Mouse (Mus musculus): ENCODE results near the gene Cldn12.
A peak's percentile ranks its signal among the peaks of the same experiment; 100 is the strongest.

Cldn12 gene

DNA sequence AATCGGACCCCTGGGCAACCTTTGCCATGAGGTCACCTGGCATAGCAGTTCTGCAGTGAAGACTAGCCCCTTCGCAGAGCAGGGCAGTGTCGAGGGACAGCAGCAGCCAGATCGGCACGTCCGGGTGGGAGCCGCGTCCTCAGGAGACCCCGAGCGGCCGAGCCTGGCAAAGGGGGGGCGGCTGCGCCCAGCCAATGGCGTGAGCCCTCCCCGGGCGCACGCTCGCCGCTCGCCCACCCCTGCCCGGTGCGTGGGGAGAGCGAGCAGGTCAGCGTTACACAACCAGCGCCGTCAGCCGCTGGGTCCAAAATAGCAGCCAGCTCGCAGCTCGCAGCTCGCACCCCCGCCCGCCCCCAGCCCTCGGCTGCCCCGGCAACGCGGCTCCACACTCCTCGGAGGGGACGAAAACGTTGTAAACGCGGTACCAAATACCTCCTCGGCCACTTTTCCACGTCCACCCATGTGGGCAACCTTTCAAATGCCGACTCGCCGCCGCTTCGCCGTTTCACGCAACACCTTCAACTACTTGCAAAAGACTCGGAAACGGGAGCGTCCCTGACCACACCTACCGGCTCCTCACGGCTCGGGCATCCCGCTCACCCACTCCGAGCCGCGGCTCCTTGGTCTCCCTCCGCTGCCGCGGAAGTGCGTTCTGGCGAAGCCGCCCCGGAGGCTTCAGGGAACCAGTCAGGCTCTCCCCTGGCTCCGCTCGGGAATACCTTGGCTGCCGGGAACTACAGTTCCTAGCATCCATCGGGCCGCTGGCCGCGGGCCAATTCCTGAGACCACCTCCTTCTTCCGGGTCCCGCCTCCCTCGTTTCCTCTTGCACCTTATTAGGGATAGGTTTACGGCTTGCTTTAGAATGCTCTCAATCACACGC lies at the start of gene Cldn12:
Gene Cldn12, minus strand, starts transcription at position 763 of the 881 bp plus-strand sequence.
- peak; percentile 38 for DNase-seq (ENCODE audit: low spot score)

- DNase-seq (ENCODE audit: low spot score), result no peak
Observed at GRCm38 (mm10) chr5:5562435-5562834, 47.7 kb upstream of the Cldn12 start.

DNA sequence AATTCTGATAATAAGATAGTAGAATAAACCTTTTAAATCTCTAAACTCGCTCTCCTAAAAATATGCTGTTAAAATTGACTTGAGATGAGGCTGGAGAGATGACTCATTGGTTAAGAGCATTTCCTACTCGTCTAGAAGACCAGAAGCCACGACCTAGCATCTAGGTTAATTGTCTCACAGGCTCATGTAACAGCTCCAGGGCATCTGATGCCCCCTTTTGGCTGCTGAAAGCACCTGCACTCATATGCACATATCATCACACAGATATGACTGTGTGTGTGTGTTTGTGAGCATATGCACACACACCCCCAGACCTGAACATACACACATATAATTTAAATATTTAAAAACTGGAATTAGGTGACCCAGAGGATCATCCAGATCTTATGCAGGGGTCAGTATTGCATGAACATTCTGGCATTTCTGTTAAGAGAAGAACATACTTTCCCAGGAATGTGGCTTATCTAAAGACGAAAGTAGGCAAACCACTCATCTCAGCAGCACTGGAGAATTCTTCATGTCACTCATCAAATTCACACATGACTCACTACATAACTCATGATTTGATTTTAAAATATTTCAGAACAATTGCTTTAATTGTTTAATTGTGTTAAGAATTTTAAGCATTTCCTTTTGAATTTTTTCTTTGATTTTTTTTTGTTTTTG lies 46.4 kb upstream of the Cldn12 start:
- DNase-seq (ENCODE audit: low spot score), result no peak

DNA sequence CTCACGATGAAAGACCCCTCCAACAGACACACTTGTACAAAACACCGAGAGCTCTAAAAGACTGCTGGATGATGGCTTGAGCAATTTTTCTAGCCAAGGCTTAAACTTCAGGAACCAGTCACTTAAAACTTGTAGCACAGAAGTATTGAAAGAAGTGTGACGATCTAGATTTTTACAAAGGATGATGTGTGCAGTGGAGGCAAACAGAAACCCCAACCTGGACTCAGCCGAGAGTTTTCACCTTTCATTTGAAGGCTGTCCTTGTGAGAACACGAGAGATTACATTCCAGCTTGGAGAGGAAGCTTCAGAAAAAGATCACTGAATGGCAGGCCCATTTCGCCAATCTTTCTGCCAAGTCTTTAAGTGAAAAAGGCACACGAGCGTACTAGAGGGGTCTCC lies 45.0 kb upstream of the Cldn12 start:
- DNase-seq (ENCODE audit: low spot score), result no peak

GRCm38 (mm10) chr5:5559079-5559740 lies 44.5 kb upstream of the Cldn12 start, which contains the start of gene Gtpbp10:
Gene Gtpbp10 (minus strand): TSS chr5:5559538.
- peak; percentile 82 for DNase-seq (ENCODE audit: low spot score)

GRCm38 (mm10) chr5:5551110-5551509 lies 36.4 kb upstream of the Cldn12 start:
- DNase-seq (ENCODE audit: low spot score), result no peak

DNA sequence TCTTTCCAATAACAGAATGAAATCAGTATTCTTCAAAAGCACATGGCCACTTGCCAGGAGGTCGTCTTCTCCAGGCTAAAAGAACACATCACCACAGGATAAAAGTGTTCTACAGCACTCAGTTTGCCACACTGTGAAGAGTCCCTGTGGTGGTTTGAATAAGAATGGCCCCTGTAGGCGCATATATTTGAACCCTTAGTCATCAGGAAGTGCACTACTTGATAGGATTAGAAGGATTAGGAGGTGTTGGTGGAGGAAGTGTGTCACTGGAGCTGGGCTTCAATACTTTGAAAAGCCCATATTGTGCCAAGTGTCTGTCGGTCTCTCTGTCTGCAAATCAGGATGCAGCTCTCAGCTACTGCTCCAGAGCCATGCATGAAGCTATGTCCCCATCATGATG lies 25.6 kb upstream of the Cldn12 start:
- DNase-seq (ENCODE audit: low spot score), result no peak

- DNase-seq (ENCODE audit: low spot score), result no peak
Observed at GRCm38 (mm10) chr5:5539771-5540170, 25.0 kb upstream of the Cldn12 start.

- DNase-seq (ENCODE audit: low spot score), result no peak
Observed at GRCm38 (mm10) chr5:5536131-5536530, 21.4 kb upstream of the Cldn12 start.

- DNase-seq (ENCODE audit: low spot score), result no peak
Observed at GRCm38 (mm10) chr5:5533656-5534420, 19.1 kb upstream of the Cldn12 start.

DNA sequence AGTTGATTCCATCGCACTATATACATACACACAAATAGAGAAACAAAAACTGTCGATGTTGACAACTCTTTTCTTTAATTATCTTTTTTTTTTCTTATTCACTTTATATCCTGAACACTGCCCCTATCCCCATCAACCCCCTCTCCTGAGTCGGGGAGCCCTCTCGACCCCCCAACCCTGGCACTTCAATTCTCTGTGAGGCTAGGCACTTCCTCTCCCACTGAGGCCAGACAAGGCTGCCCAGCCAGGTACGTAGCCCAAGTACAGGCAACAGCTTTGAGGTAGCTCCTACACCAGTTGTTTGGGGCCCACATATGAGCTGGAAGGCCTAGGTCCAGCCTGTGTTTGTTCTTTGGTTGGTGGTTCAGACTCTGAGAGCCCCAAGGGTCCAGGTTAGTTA lies 653 bp upstream of the Cldn12 start:
- DNase-seq (ENCODE audit: low spot score), result no peak

GRCm38 (mm10) chr5:5511401-5511800 lies 3.4 kb downstream of the Cldn12 start:
- no peak for DNase-seq (ENCODE audit: low spot score)

DNA sequence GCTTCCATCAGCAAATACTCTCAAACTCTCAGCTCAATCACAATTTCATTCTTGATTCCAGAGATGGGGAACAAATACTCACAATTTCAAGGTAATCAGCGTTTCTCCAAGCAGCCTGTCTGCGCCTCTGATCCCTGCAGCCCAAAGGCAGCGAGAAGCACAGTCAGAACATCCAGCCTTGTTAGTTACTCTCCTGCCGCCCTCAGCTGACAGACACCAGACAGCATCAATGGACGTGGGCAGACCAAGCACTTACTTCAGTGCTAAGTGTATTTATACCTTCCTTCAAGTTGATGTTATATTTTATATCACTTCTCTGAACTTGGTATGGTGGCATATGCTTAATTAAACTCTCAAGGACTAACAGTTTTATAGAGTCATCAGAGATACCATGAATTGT lies 3.8 kb downstream of the Cldn12 start:
- no peak for DNase-seq (ENCODE audit: low spot score)

DNA sequence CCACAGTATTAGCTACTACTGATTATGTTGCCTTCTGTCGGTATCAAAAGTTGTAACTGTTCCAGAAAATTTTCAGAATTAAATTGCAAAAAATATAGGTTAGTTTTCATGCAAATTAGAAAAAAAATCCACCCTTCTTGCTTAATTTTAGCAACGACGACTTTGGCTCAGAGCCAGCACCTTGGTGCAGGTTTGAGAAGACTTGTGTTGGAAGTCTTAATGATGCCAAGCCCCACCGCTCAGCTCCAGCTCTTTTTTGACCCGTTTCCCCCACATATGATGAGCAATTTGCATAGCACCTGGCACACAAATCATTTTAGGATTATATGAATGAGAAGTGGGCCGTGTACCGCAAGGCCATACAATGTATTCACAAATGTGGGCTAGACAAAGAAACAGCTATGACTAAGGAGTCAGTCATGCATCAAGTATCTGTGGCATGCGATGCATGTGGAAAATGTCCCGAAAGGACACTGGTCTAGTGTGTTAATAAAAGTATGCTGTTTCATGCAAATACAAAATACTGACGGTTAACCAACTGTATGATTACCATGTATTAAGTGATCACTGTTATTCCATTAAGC lies 4.4 kb downstream of the Cldn12 start:
- DNase-seq (ENCODE audit: low spot score), result no peak

- DNase-seq (ENCODE audit: low spot score), result no peak
Observed at GRCm38 (mm10) chr5:5508231-5508630, 6.5 kb downstream of the Cldn12 start.

GRCm38 (mm10) chr5:5507701-5508225 lies 7.0 kb downstream of the Cldn12 start:
- DNase-seq (ENCODE audit: low spot score), result no peak

- DNase-seq (ENCODE audit: low spot score), result no peak
Observed at GRCm38 (mm10) chr5:5504456-5504855, 10.3 kb downstream of the Cldn12 start.

- DNase-seq (ENCODE audit: low spot score), result no peak
Observed at GRCm38 (mm10) chr5:5503381-5503780, 11.4 kb downstream of the Cldn12 start.

GRCm38 (mm10) chr5:5501583-5501982 lies 13.2 kb downstream of the Cldn12 start:
- DNase-seq (ENCODE audit: low spot score), result no peak

DNA sequence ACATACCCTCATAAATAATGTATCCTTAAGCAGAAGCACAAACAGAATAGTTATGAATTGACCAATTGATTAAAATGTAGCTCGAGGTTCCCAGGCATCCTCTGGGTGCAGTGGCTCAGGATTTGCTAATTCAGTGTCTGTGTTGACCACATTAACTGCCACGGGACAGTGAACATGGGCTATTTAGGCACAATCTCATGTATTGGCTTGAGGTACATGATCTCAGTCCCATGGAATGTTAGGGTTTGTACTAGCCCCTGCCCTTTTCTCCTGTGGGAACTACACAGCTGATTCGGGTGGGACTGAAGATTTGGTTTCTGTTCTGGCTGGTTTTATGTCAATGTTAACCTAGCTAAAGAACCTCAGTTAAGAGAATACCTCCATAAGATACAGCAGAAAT lies 18.4 kb downstream of the Cldn12 start:
- DNase-seq (ENCODE audit: low spot score), result no peak

DNA sequence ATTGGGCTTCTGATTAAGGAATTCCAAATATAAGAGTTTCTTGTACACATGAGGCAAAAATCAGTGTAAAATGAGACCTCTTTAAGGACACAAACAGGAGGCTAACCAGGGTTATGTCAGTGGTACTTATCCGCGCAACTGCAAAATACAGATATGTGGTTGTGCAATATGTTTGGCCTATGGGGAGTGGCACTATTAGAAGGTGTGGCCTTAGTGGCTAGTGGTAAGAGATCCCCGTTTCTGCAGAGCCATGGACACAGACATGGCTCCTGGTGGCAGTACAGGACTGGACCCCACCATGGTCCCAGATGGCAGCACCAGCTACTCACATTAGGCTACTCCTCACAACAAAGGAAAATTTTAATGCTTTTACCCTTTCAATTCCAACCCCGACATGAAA lies 19.7 kb downstream of the Cldn12 start:
- DNase-seq (ENCODE audit: low spot score), result no peak

All from c-Kit-positive CD71-positive TER-119-positive erythroid progenitor cells, embryonic 14.5 days (primary cell).